Mouse (Mus musculus) urinary bladder, postnatal 4 days (tissue): ENCODE measurements around the gene Vstm2a.

Experiments
- DNase-seq, 2 experiments: peaks; one replicate each; pipeline ENCODE4 v3.0.0; 2021 to 2022; ENCODE audit warnings: low spot score in 2 of 2

Gene Vstm2a

GRCm38 (mm10) chr11:16257473-16257921 is at the start of gene Vstm2a:
Gene Vstm2a, plus strand, starts transcription at chr11:16257724.
- no peak for DNase-seq

DNA sequence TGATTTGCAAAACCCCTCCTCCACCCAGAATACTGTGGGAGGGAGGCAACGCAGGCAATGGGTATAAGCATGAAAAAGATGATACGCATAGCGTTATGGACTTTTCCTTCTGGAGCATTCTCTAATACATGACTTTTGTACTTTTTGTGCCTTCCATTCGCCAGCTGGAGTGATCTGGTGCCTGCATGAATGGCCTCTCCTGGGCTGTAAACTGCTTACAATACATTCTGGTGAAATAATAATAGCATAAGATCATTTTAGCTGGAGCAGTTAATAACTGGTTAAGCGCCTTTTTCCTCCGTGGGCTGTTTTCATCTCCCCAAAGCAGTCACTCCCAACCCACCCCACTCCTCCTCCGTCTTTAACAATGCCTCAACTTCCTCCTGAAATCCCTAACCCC is 513 bp upstream of the Vstm2a start:
- DNase-seq = no peak

GRCm38 (mm10) chr11:16258300-16258699 is 776 bp downstream of the Vstm2a start:
- no peak for DNase-seq

- DNase-seq = no peak
Observed at GRCm38 (mm10) chr11:16259876-16260275, 2.4 kb downstream of the Vstm2a start.

DNA sequence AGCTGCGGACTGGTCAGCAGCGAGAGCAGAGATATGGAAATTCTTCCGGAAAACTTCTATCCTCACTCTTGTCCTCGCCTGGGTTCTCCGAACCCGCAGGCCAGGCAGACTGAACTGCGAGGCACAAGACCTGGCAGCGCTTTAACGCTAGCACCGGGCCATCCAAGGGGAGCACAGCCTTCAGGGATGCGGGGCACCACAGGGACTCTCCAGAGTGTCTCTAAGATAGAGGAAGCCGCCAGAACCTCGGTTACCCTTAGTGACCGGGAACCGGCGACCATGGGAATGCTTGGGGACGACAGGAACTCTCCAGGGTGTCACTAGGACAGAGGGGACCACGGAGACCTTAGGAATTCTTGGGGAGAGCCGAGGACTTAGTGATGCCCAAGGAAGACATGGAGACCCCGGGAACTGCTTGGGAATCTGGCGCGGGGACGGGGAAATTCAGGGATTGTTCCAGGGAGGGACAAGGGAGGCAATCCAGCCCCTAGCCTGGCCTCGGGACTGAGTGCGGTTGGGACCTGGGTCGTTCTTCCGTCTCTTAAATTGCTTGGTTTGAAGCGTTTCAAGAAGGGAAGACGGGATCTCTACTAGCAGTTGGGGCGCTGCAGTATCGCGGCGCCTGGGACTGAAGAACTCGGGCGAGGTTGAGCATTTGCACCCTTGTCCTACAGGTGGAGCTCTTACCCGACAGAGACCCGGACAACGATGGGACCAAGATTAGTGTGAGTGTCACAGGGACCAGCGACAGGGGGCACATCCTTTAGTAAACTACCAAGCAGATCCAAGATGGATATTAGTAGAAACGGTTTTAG is 3.4 kb downstream of the Vstm2a start:
- DNase-seq = peak in 1 of 2 experiments; percentile 66

DNA sequence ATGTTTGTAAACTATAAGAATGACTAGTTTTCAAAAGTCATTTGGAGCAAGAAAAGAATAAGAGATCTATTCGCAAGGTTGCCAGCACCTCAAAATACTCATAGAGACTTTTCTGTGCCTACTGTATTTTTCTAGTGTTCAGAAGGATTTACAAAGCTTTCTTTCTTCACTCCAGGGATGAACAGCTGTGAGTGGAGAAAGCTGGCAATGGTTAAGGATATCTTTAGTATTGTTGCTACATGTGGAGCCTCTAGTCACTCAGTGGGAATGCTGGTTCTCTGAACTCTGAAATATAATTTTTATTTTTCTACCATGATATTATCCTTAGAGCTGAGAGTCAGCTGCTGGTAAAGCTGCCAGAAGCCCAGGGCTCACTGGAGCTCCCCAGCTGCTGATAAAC is 10.9 kb downstream of the Vstm2a start:
- no peak for DNase-seq

DNA sequence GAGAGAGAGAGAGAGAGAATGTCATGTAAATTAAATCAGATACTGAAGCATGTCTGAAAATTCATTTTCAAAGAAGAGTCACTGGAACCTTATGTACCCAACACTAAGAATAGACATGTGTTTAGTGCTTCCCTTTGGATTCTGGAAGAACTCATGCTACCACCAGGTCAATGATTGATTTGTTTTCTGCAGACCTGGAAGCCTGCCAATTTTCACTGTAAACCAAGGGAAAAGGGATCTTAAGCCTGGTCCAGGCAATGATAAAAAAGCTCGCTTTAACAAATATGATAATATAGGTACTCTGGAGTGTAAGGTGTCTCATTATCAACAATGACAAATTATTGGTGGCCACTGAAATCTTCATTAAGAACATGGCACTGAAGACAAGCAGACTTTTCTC is 32.9 kb downstream of the Vstm2a start:
- DNase-seq = no peak

GRCm38 (mm10) chr11:16292960-16293359 is 35.4 kb downstream of the Vstm2a start:
- no peak for DNase-seq

GRCm38 (mm10) chr11:16296521-16296920 is 39.0 kb downstream of the Vstm2a start:
- DNase-seq = no peak

DNA sequence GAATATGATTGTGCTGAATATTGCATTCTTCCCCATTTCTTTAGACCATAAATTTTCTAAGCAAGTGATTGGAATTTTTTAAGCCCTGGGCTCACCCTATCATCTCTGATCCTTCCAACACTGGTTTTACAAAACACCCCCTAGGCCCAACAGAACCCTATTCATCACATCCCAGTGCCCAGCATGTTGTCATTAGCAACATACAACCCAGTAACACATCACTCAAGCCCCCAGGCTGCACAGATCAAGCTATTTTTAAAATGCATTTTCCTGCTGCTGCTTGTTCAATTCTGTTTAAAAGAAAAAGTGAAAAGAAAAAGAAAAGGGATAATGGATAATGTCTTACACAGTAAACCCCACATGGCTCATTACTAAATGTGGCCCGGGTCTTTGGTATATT is 42.0 kb downstream of the Vstm2a start:
- no peak for DNase-seq

DNA sequence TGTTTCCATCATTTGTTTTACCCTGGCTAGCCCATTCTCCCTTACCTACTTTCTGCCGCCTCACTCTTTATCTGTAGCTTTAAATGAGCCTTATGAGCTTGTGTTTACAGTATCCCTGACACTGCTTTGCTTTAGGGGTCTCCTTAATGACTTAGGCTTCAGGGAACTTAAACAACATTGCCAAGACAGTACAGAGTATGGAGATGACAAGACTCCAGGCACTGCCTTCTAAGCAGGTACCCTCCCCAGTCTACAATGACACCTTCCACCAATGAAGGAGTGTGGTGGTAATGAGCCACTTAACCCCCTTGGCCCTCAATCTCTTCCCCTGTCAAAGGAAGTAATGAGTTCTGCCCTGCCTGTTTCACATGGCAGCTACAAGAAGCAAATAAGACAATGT is 42.4 kb downstream of the Vstm2a start:
- DNase-seq = no peak

GRCm38 (mm10) chr11:16300709-16301108 is 43.2 kb downstream of the Vstm2a start:
- DNase-seq = no peak

DNA sequence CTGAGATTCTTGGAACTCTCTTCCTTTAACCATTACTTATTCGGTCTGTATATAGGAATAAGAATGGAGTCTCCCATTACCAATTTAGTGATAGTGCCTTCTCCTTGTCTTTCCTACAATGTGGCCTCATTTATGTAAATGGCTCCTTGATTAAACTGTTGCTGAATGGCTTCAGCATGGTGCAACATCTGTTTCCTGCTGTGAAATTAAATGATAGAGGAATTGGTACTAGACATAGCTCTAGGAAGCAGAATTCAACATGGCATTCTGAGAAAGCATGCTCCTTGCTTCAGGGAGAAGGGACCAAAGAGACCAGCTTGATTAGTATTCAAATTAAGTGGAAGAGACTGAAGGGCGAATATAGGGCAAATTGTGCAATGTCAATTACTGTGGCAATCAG is 57.6 kb downstream of the Vstm2a start:
- DNase-seq = no peak

GRCm38 (mm10) chr11:16345179-16345578 is 87.7 kb downstream of the Vstm2a start:
- no peak for DNase-seq

- DNase-seq = no peak
Observed at GRCm38 (mm10) chr11:16345676-16346075, 88.2 kb downstream of the Vstm2a start.

DNA sequence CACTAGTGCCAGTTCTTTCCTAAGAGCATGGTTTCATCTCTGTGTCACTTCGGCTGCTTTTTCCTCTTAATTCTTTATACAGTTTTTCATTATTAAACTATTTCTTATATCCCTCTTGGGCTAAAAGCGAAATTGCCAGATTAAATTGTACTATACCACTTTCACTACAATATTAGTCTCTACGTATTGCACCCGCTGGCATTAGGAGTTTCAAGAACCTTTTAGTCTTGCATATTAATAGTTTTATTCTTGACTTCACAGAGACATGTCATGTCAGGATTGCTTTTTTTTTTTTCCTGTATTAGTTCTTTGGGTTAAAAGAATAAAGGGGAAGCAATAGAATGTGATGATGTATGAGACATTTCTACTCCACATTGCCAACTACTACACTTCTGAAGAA is 94.4 kb downstream of the Vstm2a start:
- DNase-seq = no peak

GRCm38 (mm10) chr11:16354356-16354755 is 96.8 kb downstream of the Vstm2a start:
- DNase-seq = no peak

DNA sequence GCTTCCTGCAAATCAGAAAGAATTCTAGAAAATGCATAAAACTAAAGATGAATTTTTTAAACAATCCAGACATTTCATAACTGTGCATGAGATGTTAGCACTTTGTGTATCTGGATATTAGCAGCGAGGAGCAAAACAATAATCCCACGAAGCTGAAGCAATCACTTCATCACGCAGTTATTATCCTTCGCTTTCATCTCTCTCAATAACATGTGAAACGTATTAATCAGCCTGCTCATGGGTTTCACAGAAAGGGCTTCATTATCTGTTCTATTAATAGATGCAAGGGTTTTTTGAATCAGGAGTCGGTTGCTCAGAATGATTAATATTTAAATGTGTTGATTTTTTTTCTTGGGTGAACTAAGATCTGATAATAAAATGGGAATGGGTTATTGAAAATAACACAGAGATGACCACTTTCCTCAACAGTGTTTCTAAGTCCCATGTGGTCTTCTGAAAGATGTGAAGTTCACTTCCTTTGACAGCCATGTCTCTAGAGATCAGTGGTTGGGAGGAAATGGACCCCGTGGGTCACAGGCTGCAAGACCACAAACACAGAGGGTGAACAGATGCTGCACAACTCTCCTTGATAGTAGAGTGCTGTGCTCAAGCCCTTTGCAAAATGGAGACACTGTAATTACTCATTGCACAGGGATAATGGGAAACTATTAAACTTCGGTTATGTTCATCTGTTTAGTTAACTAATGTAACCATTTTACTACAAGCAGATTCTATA is 109.5 kb downstream of the Vstm2a start:
- DNase-seq = no peak

DNA sequence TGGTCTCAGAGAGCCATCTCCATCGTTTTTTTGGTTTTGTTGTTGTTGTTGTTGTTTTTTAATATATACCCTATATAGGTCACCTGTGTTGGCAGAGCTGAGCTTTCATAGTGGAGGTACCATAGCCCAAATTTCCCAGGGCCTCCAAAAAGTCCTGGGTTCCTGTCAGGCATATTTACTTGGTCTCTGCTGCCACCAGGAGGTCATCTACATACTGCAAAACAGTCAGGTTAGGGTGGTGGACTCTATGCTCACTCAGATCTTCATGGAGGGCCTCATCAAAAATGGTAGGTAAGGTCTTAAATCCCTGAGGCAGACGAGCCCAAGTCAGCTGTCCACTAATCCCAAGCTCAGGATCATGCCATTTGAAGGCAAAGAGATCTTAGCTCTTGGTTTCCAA is 146.1 kb downstream of the Vstm2a start:
- no peak for DNase-seq

DNA sequence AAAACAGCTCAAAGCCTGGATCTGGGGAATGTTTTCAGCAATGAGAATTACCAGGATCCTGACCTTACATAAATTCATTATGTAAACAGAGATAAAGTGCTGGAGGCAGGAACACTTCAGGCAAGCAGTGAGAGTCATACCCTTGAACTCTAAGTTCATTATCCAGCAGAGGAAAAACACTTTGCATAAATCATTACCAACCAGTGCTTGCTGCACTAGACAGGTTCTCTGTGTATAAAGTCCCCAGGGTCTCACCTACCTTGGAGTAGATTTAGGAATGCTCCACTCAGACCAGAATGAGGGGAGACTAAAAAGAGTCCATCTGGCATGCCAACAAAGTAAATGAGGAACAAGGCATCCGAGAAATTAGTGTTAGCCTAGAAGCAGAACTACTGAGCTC is 154.2 kb downstream of the Vstm2a start:
- DNase-seq = no peak

DNA sequence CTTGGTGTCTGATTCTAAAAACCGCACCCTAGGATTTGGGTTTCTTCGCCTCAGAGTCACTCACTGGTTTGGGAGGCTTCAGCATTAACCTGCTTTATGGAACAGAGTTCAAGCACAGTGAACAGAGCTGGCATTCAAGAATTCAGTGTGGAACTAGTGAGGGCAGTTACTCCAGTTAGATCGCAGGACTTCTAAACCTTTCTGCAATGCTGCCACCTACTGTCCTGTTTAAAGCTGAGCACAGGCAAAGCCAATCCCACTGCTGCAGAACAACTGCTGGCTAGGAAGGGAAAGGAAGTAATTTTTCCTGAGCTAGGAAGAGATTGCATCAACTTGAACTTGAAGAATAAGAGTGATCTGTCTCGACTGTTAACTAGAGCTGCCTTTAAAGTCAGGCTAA is 155.1 kb downstream of the Vstm2a start:
- DNase-seq = no peak

DNA sequence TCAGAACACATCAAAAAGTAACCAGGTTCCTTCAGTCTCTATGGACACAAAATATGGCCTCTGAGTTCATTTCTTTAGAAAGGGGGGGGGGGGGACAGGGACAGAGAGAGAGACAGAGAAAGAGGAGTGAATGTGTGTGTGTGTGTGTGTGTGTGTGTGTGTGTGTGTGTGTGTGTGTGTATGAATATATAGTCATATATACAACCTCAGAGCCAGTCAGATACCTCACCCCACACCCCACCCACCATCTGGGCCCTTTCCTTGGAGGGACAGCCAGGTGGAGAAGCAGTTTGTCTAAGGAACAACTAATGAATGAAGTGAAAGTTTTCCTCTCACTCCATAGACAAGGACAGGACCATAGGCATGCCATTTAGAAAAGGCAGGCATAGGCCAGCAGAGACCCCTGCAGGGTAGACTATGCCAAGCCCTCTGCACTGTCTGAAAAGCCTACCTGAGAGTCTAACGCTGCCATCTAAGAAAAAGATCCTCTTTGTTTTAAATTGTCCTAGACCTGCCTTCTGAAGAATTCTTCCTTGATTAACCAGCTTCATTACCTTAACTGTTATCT is 155.6 kb downstream of the Vstm2a start:
- DNase-seq = no peak
